Mouse (Mus musculus) neural tube, embryonic 13.5 days (tissue): ENCODE measurements around the gene Gdf7. TPM values are rescaled to one million over a fixed set of nuclear protein-coding genes. Genes with fewer than 3 reads are reported as not detected.

ENCODE experiments used
- ATAC-seq: fragments of 200-750 bp; cut with Nextera tagmentation; 2 replicates; pipeline ENCODE4 v1.8.0; 2017; ENCODE audit warnings: low read depth, mild to moderate bottlenecking, moderate TSS enrichment, moderate library complexity
- H3K27ac ChIP-seq: fragments of 300-500 bp; sonication (generic); replicated peaks from 2 replicates; pipeline ENCODE4 v1.5.1; 2015; ENCODE audit warnings: moderate library complexity, mild to moderate bottlenecking, inconsistent platforms
- H3K27me3 ChIP-seq: fragments of 300-500 bp; sonication (generic); 2 replicates; pipeline ENCODE4 v1.6.1; 2015; ENCODE audit warnings: mild to moderate bottlenecking, inconsistent platforms
- H3K36me3 ChIP-seq: fragments of 300-500 bp; sonication (generic); 2 replicates; pipeline ENCODE4 v1.6.1; 2015; ENCODE audit warnings: mild to moderate bottlenecking, inconsistent platforms
- H3K4me1 ChIP-seq: fragments of 300-500 bp; sonication (generic); replicated peaks from 2 replicates; pipeline ENCODE4 v1.6.1; 2015; ENCODE audit warnings: inconsistent platforms
- H3K4me2 ChIP-seq: fragments of 300-500 bp; sonication (generic); 2 replicates; pipeline ENCODE4 v1.6.1; 2015; ENCODE audit warnings: inconsistent platforms, mild to moderate bottlenecking, moderate library complexity
- H3K4me3 ChIP-seq: fragments of 300-500 bp; sonication (generic); 2 replicates; pipeline ENCODE4 v1.5.1; 2015; ENCODE audit warnings: mild to moderate bottlenecking, inconsistent platforms
- H3K9ac ChIP-seq: fragments of 300-500 bp; sonication (generic); 2 replicates; pipeline ENCODE4 v1.6.1; 2015; ENCODE audit warnings: moderate library complexity, mild to moderate bottlenecking, inconsistent platforms
- H3K9me3 ChIP-seq: fragments of 300-500 bp; sonication (generic); 2 replicates; pipeline ENCODE4 v1.6.1; 2016; ENCODE audit warnings: inconsistent platforms
- WGBS: fragments of 180-500 bp; shearing (Covaris S2); methylation state at CpG from one replicate; pipeline ENCODE4 v1.1.7; 2015; 5-methylcytosine and 5-hydroxymethylcytosine counted together
- polyA plus RNA-seq: library from polyadenylated mRNA; unstranded; fragments of >200 nt; fragmentation: Nextera tagmentation; extraction: Ambion mirVana; gene quantifications from 2 replicates; pipeline ENCODE4 v1.2.1, GENCODE M21; 2015

Gdf7 gene
- 0.43 and 0.49 TPM in 2 replicates for polyA plus RNA-seq

DNA sequence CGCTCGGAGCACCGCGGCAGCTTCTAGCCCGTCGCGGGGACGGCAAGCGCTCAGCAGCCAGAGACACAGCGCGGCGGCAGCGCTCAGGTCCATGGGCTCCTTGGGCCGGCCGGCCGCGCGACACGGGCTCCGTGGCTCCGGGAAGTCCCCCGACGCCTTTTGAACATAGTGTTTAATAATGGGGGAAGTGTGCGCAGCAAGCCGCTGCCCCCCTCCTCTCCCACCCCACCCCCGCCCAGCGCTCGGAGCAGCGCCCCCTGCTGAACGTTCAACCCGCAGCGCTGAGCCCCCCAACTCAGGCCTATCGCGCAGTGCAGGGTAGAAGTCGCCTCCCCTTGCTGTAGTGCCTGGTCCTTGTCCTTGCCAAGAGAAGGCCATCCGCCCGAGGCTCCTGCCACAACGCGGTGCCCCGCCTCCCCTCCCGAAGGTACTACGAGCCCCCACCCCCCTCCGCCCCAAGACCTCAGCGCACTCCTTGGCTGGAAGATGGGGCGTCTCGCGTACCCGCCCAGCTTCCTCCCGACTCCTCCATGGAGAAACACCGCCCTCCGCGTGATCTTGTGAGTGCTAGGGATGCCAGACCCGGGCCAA lies at the start of gene Gdf7:
Gene Gdf7 (minus strand): TSS at position 114 of the 591 bp plus-strand sequence.
- Histone ChIP-seq H3K36me3 (no peaks in the 10 kb centered on the region), H3K4me2 (peak within 1 kb of the TSS; percentile 69), H3K9ac (peak within 1 kb of the TSS; percentile 59), H3K27me3 (peaks cover 94% of the 10 kb centered on the region), H3K27ac (no peak within 1 kb of the TSS), H3K9me3 (no peaks in the 10 kb centered on the region), H3K4me1 (peaks cover 39% of the 10 kb centered on the region), H3K4me3 (peak within 1 kb of the TSS; percentile 43)
- peak; percentile 37 for ATAC-seq
- WGBS = 2% methylated on average over 36 of the region's 53 CpGs

DNA sequence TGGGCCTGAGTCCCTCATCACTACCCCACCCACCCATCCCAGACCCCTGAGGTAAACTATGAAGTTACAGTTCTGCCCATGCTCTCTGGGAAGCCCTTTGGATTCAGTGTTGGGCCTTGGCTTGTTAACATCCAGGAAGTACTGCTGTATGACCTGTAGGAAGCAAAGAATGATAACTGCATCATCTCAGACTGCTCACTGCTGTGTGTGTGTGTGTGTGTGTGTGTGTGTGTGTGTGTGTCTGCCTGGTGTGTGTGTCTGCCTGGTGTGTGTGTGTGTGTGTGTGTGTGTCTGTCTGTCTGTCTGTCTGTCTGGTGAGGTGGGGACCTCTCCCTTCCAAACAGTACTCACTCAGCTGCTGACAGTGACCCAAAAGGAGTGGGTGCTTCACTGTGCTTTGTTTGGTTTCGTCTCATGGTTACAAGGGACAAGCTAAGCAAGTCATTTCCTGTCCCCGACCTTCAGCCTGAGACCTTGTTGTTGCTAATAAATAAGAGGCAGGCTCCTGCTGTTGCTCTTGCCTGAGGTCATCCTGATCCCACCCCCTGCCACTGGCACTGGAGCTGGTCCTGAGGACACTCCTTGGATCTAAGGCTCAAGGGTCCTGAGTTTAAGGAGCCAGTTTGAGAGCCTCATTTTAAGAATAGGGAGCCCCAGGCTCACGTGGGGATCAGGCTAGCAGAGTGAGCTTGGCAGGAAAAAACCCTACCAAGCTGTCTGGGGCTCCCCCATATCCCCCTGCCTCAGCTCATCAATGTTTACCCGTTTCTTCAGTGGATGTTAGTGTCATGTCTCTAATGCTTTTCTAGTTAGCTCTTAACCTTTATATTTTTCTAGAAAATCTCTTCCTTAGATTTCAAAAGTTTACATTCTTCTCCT lies 49.5 kb upstream of the Gdf7 start:
- WGBS = 39% methylated on average over 4 of the region's 4 CpGs
- ATAC-seq = no peak
- H3K9ac ChIP-seq = no peak overlapping the region
- no peaks in the 10 kb centered on the region for H3K36me3 ChIP-seq
- 0 out of 2 replicates have a peak overlapping the region, but pooled peaks have one; percentile 9 for H3K27ac ChIP-seq
- peaks cover 28% of the 10 kb centered on the region for H3K4me1 ChIP-seq
- H3K4me2 ChIP-seq = no peak overlapping the region
- no peaks in the 10 kb centered on the region for H3K27me3 ChIP-seq
- H3K9me3 ChIP-seq = no peaks in the 10 kb centered on the region
- H3K4me3 ChIP-seq = no peak overlapping the region

GRCm38 (mm10) chr12:8348733-8349513 lies 47.2 kb upstream of the Gdf7 start:
- no peak for ATAC-seq
- Histone ChIP-seq H3K27ac (peak overlapping the region; percentile 56), H3K4me1 (peaks cover 28% of the 10 kb centered on the region), H3K4me3 (no peak overlapping the region), H3K27me3 (no peaks in the 10 kb centered on the region), H3K36me3 (no peaks in the 10 kb centered on the region), H3K9me3 (no peaks in the 10 kb centered on the region), H3K4me2 (no peak overlapping the region), H3K9ac (no peak overlapping the region)
- 64% methylated on average over 9 of the region's 9 CpGs for WGBS

DNA sequence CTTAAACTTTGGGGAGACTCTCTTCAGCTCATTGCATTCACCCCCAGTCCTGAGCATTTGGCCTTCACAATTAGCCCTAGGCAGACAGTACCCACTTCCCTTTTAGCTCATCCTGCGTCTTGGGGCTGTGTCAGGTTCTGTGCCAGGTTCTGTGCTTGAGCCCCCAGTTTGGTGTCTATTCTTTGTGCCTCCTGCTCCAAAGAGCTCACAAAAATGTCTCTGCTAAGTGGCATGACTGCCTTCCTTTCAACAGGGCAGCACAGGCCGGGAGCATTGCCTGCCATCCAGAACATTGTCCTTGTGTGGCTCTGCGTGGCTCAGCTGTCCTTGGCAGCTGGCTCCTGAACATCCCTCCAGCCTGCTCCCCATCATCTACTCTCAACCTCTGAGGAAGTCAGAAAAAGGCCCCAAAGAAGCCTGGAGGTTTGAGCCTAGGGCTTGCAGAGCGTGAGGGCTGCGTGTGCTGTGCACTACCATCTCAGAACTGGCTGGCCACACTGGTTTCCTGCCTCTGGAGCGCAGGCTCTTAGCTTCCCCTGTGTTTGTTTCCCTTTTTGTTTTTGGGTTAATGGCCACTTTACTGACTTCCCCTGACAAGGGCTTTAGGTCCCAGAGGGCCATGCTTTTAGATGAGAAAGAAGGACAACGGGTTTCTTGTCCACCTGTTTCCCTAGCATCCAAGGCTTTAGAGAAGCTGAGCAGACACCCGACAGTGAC lies 46.1 kb upstream of the Gdf7 start:
- no peak for ATAC-seq
- Histone ChIP-seq H3K27me3 (no peaks in the 10 kb centered on the region), H3K9ac (no peak overlapping the region), H3K4me3 (no peak overlapping the region), H3K9me3 (no peaks in the 10 kb centered on the region), H3K4me2 (no peak overlapping the region), H3K27ac (peak overlapping the region; percentile 56), H3K36me3 (peaks cover 6% of the 10 kb centered on the region; the same call in 1 of the 2 replicates), H3K4me1 (peaks cover 28% of the 10 kb centered on the region)
- WGBS = 73% methylated on average over 8 of the region's 8 CpGs

GRCm38 (mm10) chr12:8345539-8345938 lies 43.8 kb upstream of the Gdf7 start:
- Histone ChIP-seq H3K9ac (no peak overlapping the region), H3K27ac (peak overlapping the region; percentile 35; the same call in 1 of the 2 replicates), H3K27me3 (no peaks in the 10 kb centered on the region), H3K4me1 (peaks cover 28% of the 10 kb centered on the region), H3K4me2 (no peak overlapping the region), H3K9me3 (no peaks in the 10 kb centered on the region), H3K4me3 (no peak overlapping the region), H3K36me3 (peaks cover 18% of the 10 kb centered on the region)
- ATAC-seq = no peak
- WGBS = 95% methylated on average over 5 of the region's 5 CpGs

- no peaks in the 10 kb centered on the region for H3K27me3 ChIP-seq
- no peak for ATAC-seq
- no peak overlapping the region for H3K4me2 ChIP-seq
- H3K9me3 ChIP-seq = no peaks in the 10 kb centered on the region
- no peak overlapping the region for H3K4me3 ChIP-seq
- WGBS = 65% methylated on average over 9 of the region's 9 CpGs
- H3K9ac ChIP-seq = 0 out of 2 replicates have a peak overlapping the region, but pooled peaks have one; percentile 13
- H3K36me3 ChIP-seq = peaks cover 18% of the 10 kb centered on the region
- H3K27ac ChIP-seq = peak overlapping the region; percentile 56
- peaks cover 29% of the 10 kb centered on the region for H3K4me1 ChIP-seq
Measured at GRCm38 (mm10) chr12:8344897-8345296, 43.1 kb upstream of the Gdf7 start.

GRCm38 (mm10) chr12:8343381-8343780 lies 41.6 kb upstream of the Gdf7 start:
- no peak for ATAC-seq
- Histone ChIP-seq H3K9me3 (no peaks in the 10 kb centered on the region), H3K36me3 (peaks cover 23% of the 10 kb centered on the region), H3K9ac (no peak overlapping the region), H3K4me2 (no peak overlapping the region), H3K27me3 (no peaks in the 10 kb centered on the region), H3K4me1 (peaks cover 30% of the 10 kb centered on the region), H3K27ac (no peak overlapping the region), H3K4me3 (no peak overlapping the region)
- WGBS = 87% methylated on average over 3 of the region's 3 CpGs

DNA sequence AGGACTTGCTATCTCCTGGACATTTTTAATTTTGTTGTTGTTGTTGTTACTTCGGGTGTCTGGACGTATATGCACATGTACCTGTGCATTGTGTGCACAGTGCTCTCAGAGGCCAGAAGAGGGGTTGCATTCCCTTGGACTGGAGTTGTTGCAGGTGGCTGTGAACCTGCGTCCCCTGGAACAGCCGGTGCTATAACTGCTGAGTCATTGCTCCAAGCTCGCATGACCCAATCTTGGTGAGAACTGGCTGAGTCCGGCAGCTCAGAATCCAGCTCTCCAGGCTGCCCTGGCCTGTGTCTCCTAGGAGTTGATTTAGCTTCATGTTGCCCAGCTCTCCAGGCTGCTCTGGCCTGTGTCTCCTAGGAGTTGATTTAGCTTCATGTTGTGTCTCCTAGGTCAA lies 39.3 kb upstream of the Gdf7 start:
- H3K27me3 ChIP-seq = no peaks in the 10 kb centered on the region
- peaks cover 38% of the 10 kb centered on the region for H3K36me3 ChIP-seq
- WGBS = 91% methylated on average over 6 of the region's 6 CpGs

DNA sequence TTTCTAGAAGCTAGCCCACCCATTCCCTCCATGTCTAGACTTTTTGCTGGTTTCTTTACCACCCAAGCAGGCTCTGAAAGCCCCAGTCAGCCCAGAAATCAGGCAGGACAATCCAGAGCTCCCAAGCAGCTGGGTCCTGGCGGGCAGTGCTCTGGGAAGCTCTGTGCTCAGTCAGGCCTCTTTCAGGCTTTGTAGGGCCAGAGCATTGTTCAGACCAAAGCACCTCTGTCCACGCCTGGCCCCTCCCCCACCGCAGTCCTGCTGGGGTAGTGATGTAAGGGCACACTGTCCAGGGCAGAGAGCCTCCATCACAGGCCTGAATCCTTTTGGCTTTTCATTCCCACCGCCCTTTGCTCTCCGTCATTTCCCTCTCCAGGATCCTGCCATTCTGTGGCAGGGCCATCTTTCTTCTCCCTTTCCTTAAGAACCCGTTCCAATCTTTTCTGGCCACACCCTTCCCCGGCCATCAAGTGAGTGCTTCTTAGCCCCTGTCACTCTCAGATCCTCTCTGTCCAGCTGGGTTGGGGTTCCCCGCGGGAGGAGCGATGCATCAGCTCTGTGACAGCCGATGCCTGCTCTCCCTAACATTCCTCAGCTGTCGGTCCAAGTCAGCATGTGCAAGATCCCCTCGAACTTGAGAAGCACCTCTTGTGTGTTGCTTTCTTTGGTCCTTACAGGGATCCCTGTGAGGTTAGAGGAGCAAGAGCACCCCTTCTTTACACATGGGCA lies 38.0 kb upstream of the Gdf7 start:
- Histone ChIP-seq H3K9ac (peak overlapping the region; percentile 28; the same call in 1 of the 2 replicates), H3K27me3 (no peaks in the 10 kb centered on the region), H3K4me2 (no peak overlapping the region), H3K4me3 (no peak overlapping the region), H3K36me3 (peaks cover 46% of the 10 kb centered on the region), H3K27ac (peak overlapping the region; percentile 76), H3K9me3 (no peaks in the 10 kb centered on the region), H3K4me1 (peaks cover 33% of the 10 kb centered on the region)
- 29% methylated on average over 13 of the region's 13 CpGs for WGBS
- 0 out of 2 replicates have a peak, but pooled peaks have one; percentile 32 for ATAC-seq

More for the DNA sequence above, 39.3 kb upstream of the Gdf7 start:
- H3K9ac ChIP-seq = no peak overlapping the region
- H3K9me3 ChIP-seq = no peaks in the 10 kb centered on the region
- ATAC-seq = no peak
- peaks cover 33% of the 10 kb centered on the region for H3K4me1 ChIP-seq
- no peak overlapping the region for H3K27ac ChIP-seq
- H3K4me3 ChIP-seq = no peak overlapping the region
- H3K4me2 ChIP-seq = no peak overlapping the region

- ATAC-seq = peak; percentile 69
- peaks cover 46% of the 10 kb centered on the region for H3K36me3 ChIP-seq
- H3K27ac ChIP-seq = peak overlapping the region; percentile 76
- 48% methylated on average over 8 of the region's 8 CpGs for WGBS
- H3K9me3 ChIP-seq = no peaks in the 10 kb centered on the region
- no peak overlapping the region for H3K4me2 ChIP-seq
- H3K27me3 ChIP-seq = no peaks in the 10 kb centered on the region
- peak overlapping the region; percentile 38; the same call in 1 of the 2 replicates for H3K9ac ChIP-seq
- H3K4me1 ChIP-seq = peaks cover 33% of the 10 kb centered on the region
- H3K4me3 ChIP-seq = no peak overlapping the region
Measured at GRCm38 (mm10) chr12:8338918-8339317, 37.2 kb upstream of the Gdf7 start.

DNA sequence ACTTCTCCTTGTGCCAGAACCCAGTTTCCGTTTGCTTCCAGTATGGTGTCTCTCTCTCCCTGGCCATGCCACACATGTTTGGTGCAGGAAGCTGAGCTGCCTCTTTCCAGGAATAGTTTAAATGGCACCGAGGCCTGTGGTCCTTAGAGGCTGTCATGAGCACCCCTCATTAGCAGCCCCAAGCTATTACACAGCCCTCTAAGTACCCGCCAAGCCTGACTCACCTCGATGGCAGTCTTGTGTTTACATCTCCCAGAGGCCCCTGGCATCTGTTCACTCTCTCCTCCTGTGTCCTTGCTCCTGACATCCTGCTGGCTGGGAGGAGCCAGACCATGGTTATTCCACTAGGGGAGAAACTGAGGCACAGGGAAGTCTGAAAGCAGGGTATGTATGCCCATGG lies 36.7 kb upstream of the Gdf7 start:
- peaks cover 45% of the 10 kb centered on the region for H3K36me3 ChIP-seq
- H3K9ac ChIP-seq = no peak overlapping the region
- H3K4me2 ChIP-seq = no peak overlapping the region
- H3K4me1 ChIP-seq = peaks cover 33% of the 10 kb centered on the region
- H3K9me3 ChIP-seq = no peaks in the 10 kb centered on the region
- H3K4me3 ChIP-seq = no peak overlapping the region
- H3K27me3 ChIP-seq = no peaks in the 10 kb centered on the region
- WGBS = 47% methylated on average over 4 of the region's 4 CpGs
- H3K27ac ChIP-seq = peak overlapping the region; percentile 76
- ATAC-seq = peak; percentile 37
